Mouse (Mus musculus) forebrain, embryonic 11.5 days (tissue): ENCODE results near the gene Calhm3. TPM values are rescaled to one million over a fixed set of nuclear protein-coding genes. Genes with fewer than 3 reads are reported as not detected.

Experiments
- ATAC-seq: fragments of 200-750 bp; cut with Nextera tagmentation; replicated peaks from 2 replicates; pipeline ENCODE4 v1.8.0; 2017; ENCODE audit warnings: moderate TSS enrichment; ENCODE audit not compliant: low FRiP score
- DNase-seq: peaks from one replicate; pipeline ENCODE4 v3.0.0-alpha.2; 2017; ENCODE audit warnings: low spot score
- H3K27ac ChIP-seq: fragments of 300-500 bp; sonication (generic); 2 replicates; pipeline ENCODE4 v1.5.1; 2014; ENCODE audit warnings: low read depth, low read length
- H3K27me3 ChIP-seq: fragments of 300-500 bp; sonication (generic); 2 replicates; pipeline ENCODE4 v1.6.1; 2014; ENCODE audit warnings: mild to moderate bottlenecking, low read length, mixed read lengths; ENCODE audit not compliant: control insufficient read depth, insufficient read depth
- H3K36me3 ChIP-seq: fragments of 300-500 bp; sonication (generic); 2 replicates; pipeline ENCODE4 v1.6.1; 2014; ENCODE audit warnings: mild to moderate bottlenecking, low read length, moderate library complexity, mixed read lengths; ENCODE audit not compliant: control insufficient read depth, insufficient read depth
- H3K4me1 ChIP-seq: fragments of 300-500 bp; sonication (generic); replicated peaks from 2 replicates; pipeline ENCODE4 v1.6.1; 2014; ENCODE audit warnings: low read length, mixed read lengths; ENCODE audit not compliant: control insufficient read depth, insufficient read depth
- H3K4me2 ChIP-seq: fragments of 300-500 bp; sonication (generic); 2 replicates; pipeline ENCODE4 v1.6.1; 2014; ENCODE audit warnings: low read depth, mild to moderate bottlenecking, low read length, moderate library complexity, mixed read lengths; ENCODE audit not compliant: severe bottlenecking
- H3K4me3 ChIP-seq: fragments of 300-500 bp; sonication (generic); 2 replicates; pipeline ENCODE4 v1.5.1; 2014; ENCODE audit warnings: low read depth, low read length
- H3K9ac ChIP-seq: fragments of 300-500 bp; sonication (generic); 2 replicates; pipeline ENCODE4 v1.6.1; 2014; ENCODE audit warnings: low read length
- H3K9me3 ChIP-seq: fragments of 300-500 bp; sonication (generic); 2 replicates; pipeline ENCODE4 v1.6.1; 2016; ENCODE audit warnings: low read length, mixed read lengths; ENCODE audit not compliant: control insufficient read depth
- WGBS: fragments of 180-500 bp; shearing (Covaris S2); extraction: QIAGEN DNeasy Blood & Tissue Kit; methylation state at CpG from one replicate; pipeline ENCODE4 v1.1.7; 2014; 5-methylcytosine and 5-hydroxymethylcytosine counted together
- polyA plus RNA-seq: library from polyadenylated mRNA; unstranded; fragments of >200 nt; fragmentation: Nextera tagmentation; extraction: Ambion mirVana; gene quantifications from 2 replicates; pipeline ENCODE4 v1.2.1, GENCODE M21; 2014

Gene Calhm3
- polyA plus RNA-seq, 1 experiment from 2014 or later: not detected

DNA sequence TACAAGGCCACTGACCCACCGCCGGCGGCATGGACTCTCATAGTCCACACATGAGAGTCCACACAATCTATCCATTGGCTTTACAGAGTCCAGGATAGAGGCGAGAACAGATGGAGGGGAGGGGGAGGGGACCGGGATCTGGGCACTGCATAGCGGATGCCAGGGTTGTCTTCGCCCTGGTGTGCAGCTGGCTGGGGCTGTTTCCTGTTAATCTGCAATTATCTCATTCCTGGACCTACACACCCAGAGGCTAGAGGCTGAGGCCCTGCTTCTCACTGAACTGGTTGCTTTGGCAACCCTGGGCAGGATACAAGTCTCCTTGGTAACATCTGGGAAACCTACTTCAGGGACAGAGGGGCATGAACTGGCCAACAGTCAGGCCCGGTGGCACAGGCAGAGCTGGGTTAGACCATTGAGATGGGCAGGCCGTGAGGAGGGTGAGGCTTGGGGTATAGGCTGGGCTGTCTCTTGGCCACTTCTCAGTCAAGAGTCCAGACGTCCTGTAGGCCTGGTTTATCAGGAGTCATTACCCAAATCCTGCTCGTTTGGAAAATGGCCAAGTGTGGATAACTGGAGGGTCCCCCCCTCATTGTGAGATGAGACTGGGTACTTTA is 31.1 kb upstream of the Calhm3 start:
- Histone ChIP-seq H3K4me2 (no peak overlapping the region), H3K9ac (no peak overlapping the region), H3K27me3 (no peaks in the 10 kb centered on the region), H3K9me3 (no peaks in the 10 kb centered on the region), H3K4me1 (no peaks in the 10 kb centered on the region), H3K4me3 (no peak overlapping the region), H3K36me3 (no peaks in the 10 kb centered on the region), H3K27ac (no peak overlapping the region)
- peak; percentile 46; the same call in 1 of the 2 replicates for ATAC-seq
- DNase-seq: no peak
- WGBS: 78% methylated on average over 11 of the region's 11 CpGs

- 58% methylated on average over 15 of the region's 15 CpGs for whole genome bisulfite sequencing
- H3K4me1 ChIP-seq: no peaks in the 10 kb centered on the region
Observed at GRCm38 (mm10) chr19:47186514-47187275, 29.1 kb upstream of the Calhm3 start.

GRCm38 (mm10) chr19:47184736-47185135 is 27.2 kb upstream of the Calhm3 start:
- Histone ChIP-seq H3K27ac (no peak overlapping the region), H3K27me3 (peaks cover 11% of the 10 kb centered on the region), H3K9me3 (no peaks in the 10 kb centered on the region; the same call in 1 of the 2 replicates), H3K4me2 (no peak overlapping the region), H3K4me1 (no peaks in the 10 kb centered on the region), H3K36me3 (no peaks in the 10 kb centered on the region), H3K9ac (no peak overlapping the region), H3K4me3 (no peak overlapping the region)
- 74% methylated on average over 4 of the region's 4 CpGs for WGBS
- no peak for ATAC-seq
- no peak for DNase-seq

More at GRCm38 (mm10) chr19:47186514-47187275, 29.1 kb upstream of the Calhm3 start:
- no peaks in the 10 kb centered on the region for H3K36me3 ChIP-seq
- no peak overlapping the region for H3K4me3 ChIP-seq
- no peak overlapping the region for H3K9ac ChIP-seq
- H3K27me3 ChIP-seq: no peaks in the 10 kb centered on the region
- no peak overlapping the region for H3K27ac ChIP-seq
- no peak for DNase-seq
- no peak for ATAC-seq
- no peaks in the 10 kb centered on the region; the same call in 1 of the 2 replicates for H3K9me3 ChIP-seq
- H3K4me2 ChIP-seq: no peak overlapping the region

DNA sequence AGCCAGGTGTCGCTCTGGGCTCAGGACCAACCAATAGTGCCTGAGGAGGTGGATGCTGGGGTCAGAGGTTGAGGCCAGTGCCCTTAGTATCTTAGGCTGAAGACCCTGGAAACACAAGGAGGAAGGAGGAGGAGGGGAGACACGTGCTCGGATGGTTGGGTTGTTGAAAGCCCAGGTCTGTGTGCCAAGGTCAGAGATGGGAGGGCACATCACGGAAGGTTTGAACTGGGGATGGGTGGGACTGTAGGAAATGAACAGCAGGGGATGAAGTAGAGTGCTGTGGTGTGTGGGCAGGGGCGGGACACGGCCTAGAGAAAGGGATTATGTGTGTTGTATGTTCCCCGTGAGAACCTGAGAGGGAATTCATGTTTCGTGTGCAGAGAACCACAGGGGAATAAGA is 26.7 kb upstream of the Calhm3 start:
- peaks cover 16% of the 10 kb centered on the region for H3K27me3 ChIP-seq

DNA sequence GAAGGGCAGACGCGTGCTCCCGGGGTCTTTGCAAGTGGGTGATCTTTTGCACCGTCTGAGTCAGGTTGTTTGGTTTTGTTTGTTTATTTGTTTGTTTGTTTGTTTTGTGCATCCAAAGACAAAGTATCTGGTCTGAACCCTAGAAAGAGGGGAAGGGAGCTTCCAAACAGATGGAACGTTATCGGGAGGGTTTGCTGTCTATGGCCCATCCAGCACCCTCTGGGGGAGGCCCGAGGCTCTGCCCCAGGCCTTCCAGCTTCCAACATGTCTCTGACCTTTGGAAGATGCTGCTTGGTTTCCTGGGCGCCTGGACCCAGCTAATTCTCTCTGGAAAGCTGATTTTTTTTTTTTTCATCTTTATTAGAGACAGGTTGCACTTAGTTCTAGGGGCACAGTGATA is 22.4 kb upstream of the Calhm3 start:
- Histone ChIP-seq H3K9ac (no peak overlapping the region), H3K9me3 (no peaks in the 10 kb centered on the region; the same call in 1 of the 2 replicates), H3K36me3 (no peaks in the 10 kb centered on the region), H3K4me1 (peaks cover 6% of the 10 kb centered on the region; the same call in 1 of the 2 replicates), H3K27ac (no peak overlapping the region), H3K4me3 (no peak overlapping the region), H3K4me2 (peak overlapping the region; percentile 100; the same call in 1 of the 2 replicates), H3K27me3 (peaks cover 33% of the 10 kb centered on the region)
- DNase-seq (no peak), ATAC-seq (no peak)
- 15% methylated on average over 8 of the region's 8 CpGs for WGBS

More for the DNA sequence above, 26.7 kb upstream of the Calhm3 start:
- DNase-seq: no peak
- no peaks in the 10 kb centered on the region for H3K36me3 ChIP-seq
- H3K9ac ChIP-seq: no peak overlapping the region
- H3K4me1 ChIP-seq: peaks cover 4% of the 10 kb centered on the region; the same call in 1 of the 2 replicates
- WGBS: 75% methylated on average over 8 of the region's 8 CpGs
- H3K9me3 ChIP-seq: no peaks in the 10 kb centered on the region; the same call in 1 of the 2 replicates
- H3K4me2 ChIP-seq: no peak overlapping the region
- no peak for ATAC-seq
- no peak overlapping the region for H3K27ac ChIP-seq
- no peak overlapping the region for H3K4me3 ChIP-seq

GRCm38 (mm10) chr19:47179272-47179809 is 21.8 kb upstream of the Calhm3 start:
- Histone ChIP-seq H3K9ac (peak overlapping the region; percentile 56), H3K36me3 (no peaks in the 10 kb centered on the region), H3K27ac (no peak overlapping the region), H3K27me3 (peaks cover 33% of the 10 kb centered on the region), H3K4me2 (peak overlapping the region; percentile 100), H3K4me3 (peak overlapping the region; percentile 65), H3K4me1 (peaks cover 6% of the 10 kb centered on the region; the same call in 1 of the 2 replicates), H3K9me3 (no peaks in the 10 kb centered on the region; the same call in 1 of the 2 replicates)
- ATAC-seq (peak; percentile 14; the same call in 1 of the 2 replicates), DNase-seq (peak; percentile 70)
- under 1% methylated on average over 42 of the region's 42 CpGs for WGBS

- Histone ChIP-seq H3K9ac (peak within 1 kb of the TSS; percentile 56), H3K4me3 (peak within 1 kb of the TSS; percentile 65), H3K4me2 (peak within 1 kb of the TSS; percentile 100), H3K9me3 (no peaks in the 10 kb centered on the region; the same call in 1 of the 2 replicates), H3K36me3 (no peaks in the 10 kb centered on the region), H3K27me3 (peaks cover 33% of the 10 kb centered on the region), H3K27ac (no peak within 1 kb of the TSS), H3K4me1 (peaks cover 6% of the 10 kb centered on the region; the same call in 1 of the 2 replicates)
- peak; percentile 82 for DNase-seq
- peak; percentile 69 for ATAC-seq
- WGBS: under 1% methylated on average over 57 of the region's 98 CpGs
Observed at GRCm38 (mm10) chr19:47178431-47179271, 21.1 kb upstream of the Calhm3 start, which contains the start of gene Neurl1a. Gene Neurl1a (plus strand): TSS chr19:47178820.

GRCm38 (mm10) chr19:47178001-47178400 is 20.4 kb upstream of the Calhm3 start:
- Histone ChIP-seq H3K4me1 (peaks cover 6% of the 10 kb centered on the region; the same call in 1 of the 2 replicates), H3K9ac (no peak overlapping the region), H3K4me2 (peak overlapping the region; percentile 100), H3K9me3 (no peaks in the 10 kb centered on the region; the same call in 1 of the 2 replicates), H3K36me3 (no peaks in the 10 kb centered on the region), H3K4me3 (peak overlapping the region; percentile 65), H3K27me3 (peaks cover 33% of the 10 kb centered on the region), H3K27ac (no peak overlapping the region)
- no peak for DNase-seq
- 19% methylated on average over 10 of the region's 10 CpGs for WGBS
- peak; percentile 26; the same call in 1 of the 2 replicates for ATAC-seq
